Mouse (Mus musculus): ENCODE measurements at regions not wholly inside any gene's neighbourhood (a gene's known extent, or its start where the extent isn't known, plus 50 kb on each side); places are given as distances from the start of the nearest gene placed in this dataset.

GRCm38 (mm10) chr12:26067866-26068684 lies 347.0 kb downstream of the Rnf144a start:
- Histone ChIP-seq H3K27ac (replicated peaks; ENCODE audit: low read depth, low read length) (no peak overlapping the region), H3K4me3 (ENCODE audit: insufficient read depth, low read depth, low read length) (no peak overlapping the region; the same call in 1 of the 2 replicates), H3K4me1 (ENCODE audit: control insufficient read depth, insufficient read depth, insufficient read length, low read length) (no peaks in the 10 kb centered on the region)

GRCm38 (mm10) chr12:26060378-26060777 lies 354.7 kb downstream of the Rnf144a start:
- no peaks in the 10 kb centered on the region for H3K4me1 ChIP-seq (ENCODE audit: control insufficient read depth, insufficient read depth, insufficient read length, low read length)
- no peak overlapping the region for H3K27ac ChIP-seq (replicated peaks; ENCODE audit: low read depth, low read length)
- no peak overlapping the region for H3K4me3 ChIP-seq (ENCODE audit: insufficient read depth, low read depth, low read length)

GRCm38 (mm10) chr12:26059090-26059489 lies 356.0 kb downstream of the Rnf144a start:
- Histone ChIP-seq H3K27ac (replicated peaks; ENCODE audit: low read depth, low read length) (no peak overlapping the region), H3K4me1 (ENCODE audit: control insufficient read depth, insufficient read depth, insufficient read length, low read length) (no peaks in the 10 kb centered on the region)

GRCm38 (mm10) chr12:26057491-26058054 lies 357.5 kb downstream of the Rnf144a start:
- no peak overlapping the region for H3K4me3 ChIP-seq (ENCODE audit: insufficient read depth, low read depth, low read length)
- no peaks in the 10 kb centered on the region for H3K4me1 ChIP-seq (ENCODE audit: control insufficient read depth, insufficient read depth, insufficient read length, low read length)
- H3K27ac ChIP-seq (replicated peaks; ENCODE audit: low read depth, low read length), result no peak overlapping the region

More at GRCm38 (mm10) chr12:26059090-26059489, 356.0 kb downstream of the Rnf144a start:
- H3K4me3 ChIP-seq (ENCODE audit: insufficient read depth, low read depth, low read length), result no peak overlapping the region

- H3K4me3 ChIP-seq (ENCODE audit: insufficient read depth, low read depth, low read length), result no peak overlapping the region
- no peaks in the 10 kb centered on the region for H3K4me1 ChIP-seq (ENCODE audit: control insufficient read depth, insufficient read depth, insufficient read length, low read length)
- no peak overlapping the region for H3K27ac ChIP-seq (replicated peaks; ENCODE audit: low read depth, low read length)
Observed at GRCm38 (mm10) chr12:26046991-26047390, 368.1 kb downstream of the Rnf144a start.

GRCm38 (mm10) chr12:26045321-26045720 lies 369.7 kb downstream of the Rnf144a start:
- Histone ChIP-seq H3K4me1 (ENCODE audit: control insufficient read depth, insufficient read depth, insufficient read length, low read length) (no peaks in the 10 kb centered on the region), H3K27ac (replicated peaks; ENCODE audit: low read depth, low read length) (no peak overlapping the region), H3K4me3 (ENCODE audit: insufficient read depth, low read depth, low read length) (no peak overlapping the region)

- no peak overlapping the region for H3K4me3 ChIP-seq (ENCODE audit: insufficient read depth, low read depth, low read length)
- H3K27ac ChIP-seq (replicated peaks; ENCODE audit: low read depth, low read length), result no peak overlapping the region
- H3K4me1 ChIP-seq (ENCODE audit: control insufficient read depth, insufficient read depth, insufficient read length, low read length), result no peaks in the 10 kb centered on the region
Observed at GRCm38 (mm10) chr12:26012951-26013350, 402.1 kb downstream of the Rnf144a start.

- Histone ChIP-seq H3K4me1 (ENCODE audit: control insufficient read depth, insufficient read depth, insufficient read length, low read length) (no peaks in the 10 kb centered on the region), H3K4me3 (ENCODE audit: insufficient read depth, low read depth, low read length) (no peak overlapping the region), H3K27ac (replicated peaks; ENCODE audit: low read depth, low read length) (no peak overlapping the region)
Observed at GRCm38 (mm10) chr12:25994063-25994462, 421.0 kb downstream of the Rnf144a start.

- Histone ChIP-seq H3K4me1 (ENCODE audit: control insufficient read depth, insufficient read depth, insufficient read length, low read length) (no peaks in the 10 kb centered on the region), H3K4me3 (ENCODE audit: insufficient read depth, low read depth, low read length) (no peak overlapping the region), H3K27ac (replicated peaks; ENCODE audit: low read depth, low read length) (no peak overlapping the region)
Observed at GRCm38 (mm10) chr12:25991801-25992525, 423.1 kb downstream of the Rnf144a start.

- H3K4me3 ChIP-seq (ENCODE audit: insufficient read depth, low read depth, low read length), result no peak overlapping the region
- H3K27ac ChIP-seq (replicated peaks; ENCODE audit: low read depth, low read length), result no peak overlapping the region
- no peaks in the 10 kb centered on the region for H3K4me1 ChIP-seq (ENCODE audit: control insufficient read depth, insufficient read depth, insufficient read length, low read length)
Observed at GRCm38 (mm10) chr12:25982545-25982944, 432.5 kb downstream of the Rnf144a start.

- no peaks in the 10 kb centered on the region for H3K4me1 ChIP-seq (ENCODE audit: control insufficient read depth, insufficient read depth, insufficient read length, low read length)
- H3K27ac ChIP-seq (replicated peaks; ENCODE audit: low read depth, low read length), result no peak overlapping the region
- H3K4me3 ChIP-seq (ENCODE audit: insufficient read depth, low read depth, low read length), result no peak overlapping the region
Observed at GRCm38 (mm10) chr12:25978335-25978734, 436.7 kb downstream of the Rnf144a start.

- Histone ChIP-seq H3K4me3 (ENCODE audit: insufficient read depth, low read depth, low read length) (no peak overlapping the region), H3K27ac (replicated peaks; ENCODE audit: low read depth, low read length) (no peak overlapping the region), H3K4me1 (ENCODE audit: control insufficient read depth, insufficient read depth, insufficient read length, low read length) (no peaks in the 10 kb centered on the region)
Observed at GRCm38 (mm10) chr12:25958584-25958983, 456.5 kb downstream of the Rnf144a start.

- Histone ChIP-seq H3K4me1 (ENCODE audit: control insufficient read depth, insufficient read depth, insufficient read length, low read length) (no peaks in the 10 kb centered on the region), H3K4me3 (ENCODE audit: insufficient read depth, low read depth, low read length) (no peak overlapping the region), H3K27ac (replicated peaks; ENCODE audit: low read depth, low read length) (no peak overlapping the region)
Observed at GRCm38 (mm10) chr12:25957547-25957946, 457.5 kb downstream of the Rnf144a start.

GRCm38 (mm10) chr12:25947107-25947506 lies 467.9 kb downstream of the Rnf144a start:
- H3K27ac ChIP-seq (replicated peaks; ENCODE audit: low read depth, low read length), result no peak overlapping the region
- no peaks in the 10 kb centered on the region for H3K4me1 ChIP-seq (ENCODE audit: control insufficient read depth, insufficient read depth, insufficient read length, low read length)
- no peak overlapping the region for H3K4me3 ChIP-seq (ENCODE audit: insufficient read depth, low read depth, low read length)

- no peak overlapping the region for H3K27ac ChIP-seq (replicated peaks; ENCODE audit: low read depth, low read length)
- no peaks in the 10 kb centered on the region for H3K4me1 ChIP-seq (ENCODE audit: control insufficient read depth, insufficient read depth, insufficient read length, low read length)
- no peak overlapping the region for H3K4me3 ChIP-seq (ENCODE audit: insufficient read depth, low read depth, low read length)
Observed at GRCm38 (mm10) chr12:25946121-25946520, 468.9 kb downstream of the Rnf144a start.
